Mouse (Mus musculus) liver, embryonic 15.5 days (tissue): ENCODE data around the gene Gna14. TPM values are rescaled to one million over a fixed set of nuclear protein-coding genes. Genes with fewer than 3 reads are reported as not detected.

Experiments
- ATAC-seq: fragments of 200-750 bp; cut with Nextera tagmentation; 2 replicates; pipeline ENCODE4 v1.8.0; 2017; ENCODE audit warnings: moderate number of reproducible peaks, mild to moderate bottlenecking, moderate library complexity; ENCODE audit not compliant: insufficient read depth
- H3K27ac ChIP-seq: fragments of 300-500 bp; sonication (generic); replicated peaks from 2 replicates; pipeline ENCODE4 v1.5.1; 2015; ENCODE audit warnings: mild to moderate bottlenecking, inconsistent platforms
- H3K27me3 ChIP-seq: fragments of 300-500 bp; sonication (generic); 2 replicates; pipeline ENCODE4 v1.6.1; 2015; ENCODE audit warnings: mild to moderate bottlenecking, inconsistent platforms
- H3K36me3 ChIP-seq: fragments of 300-500 bp; sonication (generic); replicated peaks from 2 replicates; pipeline ENCODE4 v1.6.1; 2015; ENCODE audit warnings: moderate library complexity, mild to moderate bottlenecking, inconsistent platforms
- H3K4me1 ChIP-seq: fragments of 300-500 bp; sonication (generic); replicated peaks from 2 replicates; pipeline ENCODE4 v1.6.1; 2015; ENCODE audit warnings: inconsistent platforms
- H3K4me2 ChIP-seq: fragments of 300-500 bp; sonication (generic); 2 replicates; pipeline ENCODE4 v1.6.1; 2015; ENCODE audit warnings: moderate library complexity, mild to moderate bottlenecking, inconsistent platforms
- H3K4me3 ChIP-seq: fragments of 300-500 bp; sonication (generic); replicated peaks from 2 replicates; pipeline ENCODE4 v1.5.1; 2015; ENCODE audit warnings: mild to moderate bottlenecking, inconsistent platforms
- H3K9ac ChIP-seq: fragments of 300-500 bp; sonication (generic); 2 replicates; pipeline ENCODE4 v1.6.1; 2015; ENCODE audit warnings: moderate library complexity, mild to moderate bottlenecking, inconsistent platforms
- H3K9me3 ChIP-seq: fragments of 300-500 bp; sonication (generic); replicated peaks from 2 replicates; pipeline ENCODE4 v1.6.1; 2016; ENCODE audit warnings: inconsistent platforms
- WGBS: fragments of 180-500 bp; shearing (Covaris S2); methylation state at CpG from one replicate; pipeline ENCODE4 v1.1.7; 2015; ENCODE audit warnings: mixed read lengths; ENCODE audit not compliant: insufficient replicate concordance; 5-methylcytosine and 5-hydroxymethylcytosine counted together
- polyA plus RNA-seq: library from polyadenylated mRNA; unstranded; fragments of >200 nt; fragmentation: Nextera tagmentation; extraction: Ambion mirVana; gene quantifications from 2 replicates; pipeline ENCODE4 v1.2.1, GENCODE M21; 2015

Gene Gna14
- polyA plus RNA-seq, 1 experiment from 2014 or later: 0.78 TPM

DNA sequence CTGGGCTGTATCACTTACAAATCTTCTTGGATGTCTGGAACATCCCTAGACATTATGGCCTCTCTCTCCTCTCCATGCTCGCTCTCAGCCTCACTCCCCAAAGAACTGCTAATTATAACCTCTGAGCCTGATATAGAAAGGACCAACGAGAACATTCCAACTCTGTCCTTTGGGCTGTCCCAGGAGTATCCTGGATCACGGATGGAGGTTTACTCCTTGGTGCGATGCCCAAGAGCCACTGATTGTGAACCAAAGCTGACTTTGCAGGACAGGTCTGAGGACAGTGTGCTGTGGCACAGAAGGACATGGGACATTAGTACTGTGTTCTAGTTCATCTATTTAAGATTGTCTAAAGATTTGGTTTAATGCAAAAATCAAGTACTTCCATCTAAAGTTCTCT, 108.1 kb downstream of the Gna14 start:
- no peak overlapping the region for H3K4me2 ChIP-seq
- H3K9ac ChIP-seq: no peak overlapping the region
- ATAC-seq: no peak
- no peaks in the 10 kb centered on the region for H3K36me3 ChIP-seq
- H3K27me3 ChIP-seq: no peaks in the 10 kb centered on the region
- H3K4me1 ChIP-seq: no peaks in the 10 kb centered on the region
- H3K27ac ChIP-seq: no peak overlapping the region
- WGBS: 67% methylated on average over 4 of the region's 4 CpGs
- no peaks in the 10 kb centered on the region for H3K9me3 ChIP-seq
- no peak overlapping the region for H3K4me3 ChIP-seq

GRCm38 (mm10) chr19:16556988-16557387, 121.4 kb downstream of the Gna14 start:
- no peaks in the 10 kb centered on the region for H3K9me3 ChIP-seq
- no peak overlapping the region for H3K9ac ChIP-seq
- H3K27ac ChIP-seq: no peak overlapping the region
- H3K27me3 ChIP-seq: no peaks in the 10 kb centered on the region
- no peak overlapping the region for H3K4me3 ChIP-seq
- no peak for ATAC-seq
- WGBS: 58% methylated on average over 8 of the region's 8 CpGs
- H3K4me1 ChIP-seq: no peaks in the 10 kb centered on the region
- H3K36me3 ChIP-seq: no peaks in the 10 kb centered on the region
- no peak overlapping the region for H3K4me2 ChIP-seq

- no peak for ATAC-seq
- Histone ChIP-seq H3K27ac (no peak overlapping the region), H3K27me3 (no peaks in the 10 kb centered on the region), H3K4me3 (no peak overlapping the region), H3K36me3 (no peaks in the 10 kb centered on the region), H3K4me2 (no peak overlapping the region), H3K4me1 (no peaks in the 10 kb centered on the region), H3K9ac (no peak overlapping the region), H3K9me3 (no peaks in the 10 kb centered on the region)
- WGBS: 62% methylated on average over 5 of the region's 5 CpGs
Observed at GRCm38 (mm10) chr19:16557971-16558370, 122.4 kb downstream of the Gna14 start.

DNA sequence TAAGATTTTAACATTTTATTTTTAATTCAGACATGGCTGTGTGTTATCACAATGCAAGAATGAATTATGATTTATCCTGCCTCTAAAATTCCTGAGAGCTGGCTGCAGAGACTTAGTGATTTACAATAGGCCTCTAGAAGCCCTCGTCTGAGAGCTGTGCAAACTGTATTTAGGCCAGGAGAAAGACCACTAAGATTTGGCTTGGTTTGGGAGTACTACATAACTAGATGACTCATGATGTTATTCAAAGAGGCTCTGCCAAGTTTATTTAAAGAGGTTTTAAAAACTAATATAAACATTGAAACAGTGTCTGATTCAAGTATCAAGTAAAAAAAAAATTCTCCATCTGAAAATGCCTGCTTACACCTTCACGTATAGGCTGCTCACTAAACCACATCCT, 123.0 kb downstream of the Gna14 start:
- no peaks in the 10 kb centered on the region for H3K4me1 ChIP-seq
- no peak overlapping the region for H3K9ac ChIP-seq
- H3K27ac ChIP-seq: no peak overlapping the region
- no peaks in the 10 kb centered on the region for H3K27me3 ChIP-seq
- H3K4me2 ChIP-seq: no peak overlapping the region
- ATAC-seq: no peak
- 59% methylated on average over 2 of the region's 2 CpGs for WGBS
- H3K4me3 ChIP-seq: no peak overlapping the region
- H3K36me3 ChIP-seq: no peaks in the 10 kb centered on the region
- no peaks in the 10 kb centered on the region for H3K9me3 ChIP-seq

GRCm38 (mm10) chr19:16559243-16559896, 123.8 kb downstream of the Gna14 start:
- no peak for ATAC-seq
- Histone ChIP-seq H3K27ac (no peak overlapping the region), H3K9me3 (no peaks in the 10 kb centered on the region), H3K9ac (no peak overlapping the region), H3K4me3 (no peak overlapping the region), H3K4me2 (no peak overlapping the region), H3K36me3 (no peaks in the 10 kb centered on the region), H3K4me1 (no peaks in the 10 kb centered on the region), H3K27me3 (no peaks in the 10 kb centered on the region)
- 58% methylated on average over 9 of the region's 9 CpGs for WGBS

GRCm38 (mm10) chr19:16562676-16563075, 127.1 kb downstream of the Gna14 start:
- Histone ChIP-seq H3K4me2 (no peak overlapping the region), H3K27me3 (no peaks in the 10 kb centered on the region), H3K9ac (no peak overlapping the region), H3K36me3 (no peaks in the 10 kb centered on the region), H3K4me3 (no peak overlapping the region), H3K27ac (no peak overlapping the region), H3K4me1 (no peaks in the 10 kb centered on the region), H3K9me3 (no peaks in the 10 kb centered on the region)
- 78% methylated on average over 6 of the region's 6 CpGs for WGBS
- ATAC-seq: no peak

DNA sequence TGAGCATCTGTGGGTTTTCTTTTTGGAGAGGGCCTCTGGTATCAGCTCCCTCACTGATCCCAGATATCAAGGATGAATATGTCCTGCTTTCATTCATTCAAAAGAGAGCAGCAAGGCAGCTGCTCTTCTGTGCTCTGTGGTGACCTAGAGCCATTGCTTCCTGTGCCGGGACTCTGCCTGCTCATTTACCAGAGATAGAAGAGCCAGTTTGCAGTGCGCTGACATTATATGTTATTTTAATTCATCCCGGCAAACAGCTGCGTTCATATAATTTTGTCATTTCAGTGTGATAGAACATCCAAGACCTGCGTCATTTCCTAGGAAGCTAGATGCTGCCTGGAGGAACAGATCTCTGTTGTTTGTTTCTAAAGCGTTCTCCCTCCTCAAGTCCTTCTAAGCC, 141.2 kb downstream of the Gna14 start:
- ATAC-seq: no peak
- no peak overlapping the region for H3K27ac ChIP-seq
- H3K4me2 ChIP-seq: no peak overlapping the region
- H3K27me3 ChIP-seq: no peaks in the 10 kb centered on the region
- WGBS: 73% methylated on average over 6 of the region's 6 CpGs
- no peaks in the 10 kb centered on the region for H3K36me3 ChIP-seq
- H3K9me3 ChIP-seq: no peaks in the 10 kb centered on the region
- H3K9ac ChIP-seq: no peak overlapping the region
- 0 out of 2 replicates have a peak, but pooled peaks cover 3% of the 10 kb centered on the region for H3K4me1 ChIP-seq
- H3K4me3 ChIP-seq: no peak overlapping the region

DNA sequence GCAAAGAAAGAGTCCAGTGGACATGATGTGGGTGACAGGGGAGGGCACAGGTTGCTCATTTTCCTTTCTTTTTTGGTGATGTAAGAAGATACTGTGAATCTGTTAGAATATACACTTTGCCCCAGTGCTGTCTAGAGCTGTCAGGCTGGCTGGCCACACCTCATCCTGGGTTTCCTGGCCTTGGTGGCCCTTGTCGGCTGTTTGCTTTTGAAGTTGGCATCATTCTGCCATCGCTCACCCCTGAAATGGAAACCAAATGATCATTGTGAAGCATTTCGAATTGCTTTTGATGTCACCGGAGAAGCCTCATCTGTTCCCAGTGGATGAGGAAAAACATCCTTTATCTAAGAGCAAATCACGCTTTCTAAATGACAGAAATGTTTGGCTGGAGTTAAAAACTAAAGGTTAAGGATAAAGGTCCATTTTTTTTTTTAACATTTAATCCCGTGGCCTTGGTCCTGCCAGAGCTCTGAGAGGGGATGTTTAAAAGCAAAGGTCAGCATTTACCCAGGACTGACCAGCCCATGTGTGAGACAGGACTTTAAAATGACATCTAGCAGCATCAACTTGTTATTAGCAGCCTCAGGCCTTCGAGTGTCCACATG, 144.2 kb downstream of the Gna14 start:
- Histone ChIP-seq H3K9ac (no peak overlapping the region), H3K36me3 (no peaks in the 10 kb centered on the region), H3K9me3 (no peaks in the 10 kb centered on the region), H3K4me3 (no peak overlapping the region), H3K27me3 (no peaks in the 10 kb centered on the region), H3K4me2 (no peak overlapping the region), H3K4me1 (0 out of 2 replicates have a peak, but pooled peaks cover 3% of the 10 kb centered on the region), H3K27ac (no peak overlapping the region)
- no peak for ATAC-seq
- 63% methylated on average over 7 of the region's 7 CpGs for WGBS

- H3K4me3 ChIP-seq: no peak overlapping the region
- H3K27ac ChIP-seq: no peak overlapping the region
- H3K4me1 ChIP-seq: 0 out of 2 replicates have a peak, but pooled peaks cover 3% of the 10 kb centered on the region
- WGBS: 70% methylated on average over 8 of the region's 8 CpGs
- no peak overlapping the region for H3K9ac ChIP-seq
- H3K9me3 ChIP-seq: no peaks in the 10 kb centered on the region
- ATAC-seq: no peak
- no peak overlapping the region for H3K4me2 ChIP-seq
- no peaks in the 10 kb centered on the region for H3K27me3 ChIP-seq
- H3K36me3 ChIP-seq: no peaks in the 10 kb centered on the region
Observed at GRCm38 (mm10) chr19:16580501-16580900, 144.9 kb downstream of the Gna14 start.

GRCm38 (mm10) chr19:16584546-16584945, 149.0 kb downstream of the Gna14 start:
- no peaks in the 10 kb centered on the region for H3K4me1 ChIP-seq
- no peak overlapping the region for H3K4me2 ChIP-seq
- H3K9ac ChIP-seq: no peak overlapping the region
- ATAC-seq: no peak
- no peak overlapping the region for H3K27ac ChIP-seq
- WGBS: 69% methylated on average over 7 of the region's 7 CpGs
- H3K36me3 ChIP-seq: no peaks in the 10 kb centered on the region
- no peaks in the 10 kb centered on the region for H3K9me3 ChIP-seq
- no peaks in the 10 kb centered on the region for H3K27me3 ChIP-seq
- H3K4me3 ChIP-seq: no peak overlapping the region

GRCm38 (mm10) chr19:16585379-16585778, 149.8 kb downstream of the Gna14 start:
- no peaks in the 10 kb centered on the region for H3K9me3 ChIP-seq
- WGBS: 5% methylated on average over 3 of the region's 3 CpGs
- no peak for ATAC-seq
- H3K27ac ChIP-seq: no peak overlapping the region
- no peak overlapping the region for H3K9ac ChIP-seq
- no peak overlapping the region for H3K4me2 ChIP-seq
- H3K4me1 ChIP-seq: no peaks in the 10 kb centered on the region
- H3K36me3 ChIP-seq: no peaks in the 10 kb centered on the region
- no peak overlapping the region for H3K4me3 ChIP-seq
- H3K27me3 ChIP-seq: no peaks in the 10 kb centered on the region
